Mouse (Mus musculus): Measurements from ENCODE around the gene Etfdh. TPM values are rescaled to one million over a fixed set of nuclear protein-coding genes. Genes with fewer than 3 reads are reported as not detected.

The Etfdh gene
- total RNA-seq, 2 experiments from 2014 or later = 48.6 to 92.1 TPM

DNA sequence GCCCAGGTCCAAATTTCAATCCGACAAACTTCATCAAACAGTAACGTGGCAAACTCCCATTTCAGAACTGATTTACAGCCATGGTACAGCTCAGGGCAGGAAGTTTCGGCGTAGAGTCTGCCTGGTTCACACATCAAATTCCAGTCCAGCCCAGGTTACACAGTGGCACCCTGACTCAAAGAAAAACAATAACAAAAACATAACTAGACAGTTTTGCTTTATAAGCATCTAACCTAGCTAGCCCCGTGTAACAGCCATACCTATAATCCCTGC is 69.6 kb downstream of the Etfdh start:
- no peak for ATAC-seq (replicated peaks; ENCODE audit: low FRiP score, low TSS enrichment, poor library complexity, severe bottlenecking)

DNA sequence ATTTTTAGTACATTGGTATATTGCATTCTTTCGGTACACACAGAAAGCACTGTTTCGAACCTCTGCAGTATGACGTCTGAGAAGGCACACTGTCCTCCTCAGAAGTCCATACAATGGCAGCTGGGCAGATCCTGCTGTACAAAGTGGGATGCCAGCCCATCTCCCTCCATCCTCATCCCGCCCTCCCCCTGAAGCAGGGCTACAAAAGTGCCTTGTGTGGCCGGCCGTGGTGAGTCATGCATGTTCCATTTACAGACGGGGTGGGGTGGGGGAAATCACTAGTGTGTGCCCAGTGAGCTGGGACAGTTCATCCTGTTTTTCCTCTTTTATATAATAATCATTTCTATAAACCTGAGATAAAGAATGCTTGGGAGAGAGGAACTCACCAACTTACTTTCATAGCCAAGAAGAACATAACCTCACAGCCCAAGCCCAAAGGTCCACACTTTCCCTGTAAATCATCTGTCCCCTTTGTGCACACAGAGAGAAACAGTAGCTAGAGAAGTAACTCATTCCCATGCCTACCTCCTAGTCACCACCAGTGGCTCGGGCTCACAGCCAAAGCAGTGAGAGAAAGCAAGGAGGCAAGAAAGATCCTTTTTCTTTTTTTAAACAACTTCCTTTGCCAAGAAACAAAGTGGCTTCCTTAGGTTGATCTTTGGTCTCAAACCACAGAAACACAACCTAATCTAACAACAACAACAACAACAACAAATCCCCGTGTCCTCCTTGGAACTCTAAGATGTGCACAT is 70.1 kb downstream of the Etfdh start:
- no peak for ATAC-seq (replicated peaks; ENCODE audit: low FRiP score, low TSS enrichment, poor library complexity, severe bottlenecking)

DNA sequence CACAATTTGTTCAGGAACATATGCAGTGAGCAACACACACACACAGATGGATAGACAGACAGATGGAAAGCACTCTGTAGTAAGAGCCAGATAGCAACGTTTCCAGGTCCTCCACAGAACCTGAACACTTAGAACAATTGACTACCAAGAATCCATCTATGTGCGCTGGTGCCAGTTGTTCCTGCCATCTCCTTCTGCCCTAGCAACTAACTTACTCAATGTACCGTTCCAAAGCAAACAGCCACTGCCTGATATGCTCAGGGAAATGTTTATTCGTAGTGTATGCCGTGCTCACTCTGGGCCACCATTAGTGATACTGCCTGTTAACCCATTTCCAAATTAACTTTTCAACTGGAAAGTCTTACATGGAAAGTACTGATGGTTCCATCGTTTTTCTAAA is 74.2 kb downstream of the Etfdh start:
- no peak for ATAC-seq (replicated peaks; ENCODE audit: low FRiP score, low TSS enrichment, poor library complexity, severe bottlenecking)

Other genes starting within 250 kb of the Etfdh start
- gene Fnip2, start 61.7 kb downstream of the Etfdh start, total RNA-seq (2014; fragmentation: Nextera tagmentation) = 23.2 and 27.8 TPM in 2 replicates
- 12.8 and 15.8 TPM in 2 replicates for gene Fnip2, start 61.7 kb downstream of the Etfdh start, total RNA-seq (2017)
- gene Ppid, start 38.2 kb downstream of the Etfdh start, total RNA-seq (2014; fragmentation: Nextera tagmentation) = 230 and 245 TPM in 2 replicates
- gene Ppid, start 38.2 kb downstream of the Etfdh start, total RNA-seq (2017) = 347 and 498 TPM in 2 replicates
- gene 4930579G24Rik, start 421 bp downstream of the Etfdh start, total RNA-seq (2014; fragmentation: Nextera tagmentation) = 16.3 and 16.6 TPM in 2 replicates
- gene 4930579G24Rik, start 421 bp downstream of the Etfdh start, total RNA-seq (2017) = 11.2 and 19.0 TPM in 2 replicates
- not detected in 2 replicates for gene Rxfp1, start 108.4 kb upstream of the Etfdh start, total RNA-seq (2014; fragmentation: Nextera tagmentation)
- gene Rxfp1, start 108.4 kb upstream of the Etfdh start, total RNA-seq (2017) = not detected in 2 replicates
- not detected in 2 replicates for gene Tmem144, start 223.3 kb upstream of the Etfdh start, total RNA-seq (2014; fragmentation: Nextera tagmentation)
- 0.30 TPM in 1 of 2 replicates, not detected in the other for gene Tmem144, start 223.3 kb upstream of the Etfdh start, total RNA-seq (2017)